Mouse (Mus musculus): Measurements from ENCODE around the gene Ptpn21. TPM values are rescaled to one million over a fixed set of nuclear protein-coding genes. Genes with fewer than 3 reads are reported as not detected.

Gene Ptpn21
- polyA plus RNA-seq, 1 experiment from 2014 or later: 12.0 TPM

Other genes starting within 250 kb of the Ptpn21 start
- 38.5 and 39.2 TPM in 2 replicates for gene Kcnk10, start 159.1 kb downstream of the Ptpn21 start, polyA plus RNA-seq (2014; fragmentation: Nextera tagmentation; extraction: Ambion mirVana)
- gene Spata7, start 109.2 kb downstream of the Ptpn21 start, polyA plus RNA-seq (2014; fragmentation: Nextera tagmentation; extraction: Ambion mirVana): 26.0 and 26.6 TPM in 2 replicates
- gene Zc3h14, start 9.6 kb upstream of the Ptpn21 start, polyA plus RNA-seq (2014; fragmentation: Nextera tagmentation; extraction: Ambion mirVana): 176 and 179 TPM in 2 replicates
- 30.8 and 34.9 TPM in 2 replicates for gene Eml5, start 164.1 kb upstream of the Ptpn21 start, polyA plus RNA-seq (2014; fragmentation: Nextera tagmentation; extraction: Ambion mirVana)
- 47.7 and 48.3 TPM in 2 replicates for gene Ttc8, start 183.2 kb upstream of the Ptpn21 start, polyA plus RNA-seq (2014; fragmentation: Nextera tagmentation; extraction: Ambion mirVana)